Mouse (Mus musculus) ES-Bruce4 (cell line): Measurements from ENCODE around the gene Gm7073. TPM values are rescaled to one million over a fixed set of nuclear protein-coding genes. Genes with fewer than 3 reads are reported as not detected.

Experiments
- H3K27ac ChIP-seq: 2 replicates; pipeline ENCODE4 v1.5.1; 2012; ENCODE audit warnings: low read length, inconsistent platforms; ENCODE audit not compliant: insufficient read depth
- H3K27me3 ChIP-seq: 2 replicates; pipeline ENCODE4 v1.6.1; 2012; ENCODE audit warnings: mild to moderate bottlenecking, low read length, inconsistent platforms; ENCODE audit not compliant: control insufficient read depth, poor library complexity, insufficient read depth, severe bottlenecking
- H3K36me3 ChIP-seq: 2 replicates; pipeline ENCODE4 v1.6.1; 2012; ENCODE audit warnings: inconsistent platforms, mild to moderate bottlenecking, low read length, moderate library complexity; ENCODE audit not compliant: control insufficient read depth, poor library complexity, insufficient read depth, severe bottlenecking
- H3K4me1 ChIP-seq: one replicate; pipeline ENCODE4 v1.8.1; 2011; ENCODE audit warnings: low read length; ENCODE audit not compliant: control insufficient read depth, insufficient read depth
- H3K4me3 ChIP-seq: 2 replicates; pipeline ENCODE4 v1.5.1; 2011; ENCODE audit warnings: low read depth, mild to moderate bottlenecking, low read length
- H3K9ac ChIP-seq: 2 replicates; pipeline ENCODE4 v1.6.1; 2012; ENCODE audit warnings: low read depth, mild to moderate bottlenecking, inconsistent platforms; ENCODE audit not compliant: poor library complexity, severe bottlenecking
- H3K9me3 ChIP-seq: replicated peaks from 2 replicates; pipeline ENCODE4 v1.6.1; 2012; ENCODE audit warnings: mild to moderate bottlenecking, low read length, inconsistent platforms; ENCODE audit not compliant: control insufficient read depth, poor library complexity, insufficient read depth, severe bottlenecking
- CTCF ChIP-seq: IDR thresholded peaks from one replicate; pipeline ENCODE4 v1.8.1; 2011; ENCODE audit warnings: low read depth, low read length
- EP300 ChIP-seq: IDR thresholded peaks from 2 replicates; pipeline ENCODE4 v1.6.1; 2011; ENCODE audit warnings: low read depth, low read length; ENCODE audit not compliant: insufficient read depth
- POLR2A ChIP-seq: IDR thresholded peaks from one replicate; pipeline ENCODE4 v1.8.1; 2011; ENCODE audit warnings: low read length; ENCODE audit not compliant: insufficient read depth
- polyA plus RNA-seq: library from polyadenylated mRNA; stranded (reverse); fragments of >200 nt; gene quantifications from 2 replicates; pipeline ENCODE4 v1.2.4, GENCODE M21; 2011; ENCODE audit warnings: low read depth; ENCODE audit not compliant: missing spikeins, insufficient read depth, insufficient read length

Gene Gm7073
- polyA plus RNA-seq, 1 experiment: not detected

DNA sequence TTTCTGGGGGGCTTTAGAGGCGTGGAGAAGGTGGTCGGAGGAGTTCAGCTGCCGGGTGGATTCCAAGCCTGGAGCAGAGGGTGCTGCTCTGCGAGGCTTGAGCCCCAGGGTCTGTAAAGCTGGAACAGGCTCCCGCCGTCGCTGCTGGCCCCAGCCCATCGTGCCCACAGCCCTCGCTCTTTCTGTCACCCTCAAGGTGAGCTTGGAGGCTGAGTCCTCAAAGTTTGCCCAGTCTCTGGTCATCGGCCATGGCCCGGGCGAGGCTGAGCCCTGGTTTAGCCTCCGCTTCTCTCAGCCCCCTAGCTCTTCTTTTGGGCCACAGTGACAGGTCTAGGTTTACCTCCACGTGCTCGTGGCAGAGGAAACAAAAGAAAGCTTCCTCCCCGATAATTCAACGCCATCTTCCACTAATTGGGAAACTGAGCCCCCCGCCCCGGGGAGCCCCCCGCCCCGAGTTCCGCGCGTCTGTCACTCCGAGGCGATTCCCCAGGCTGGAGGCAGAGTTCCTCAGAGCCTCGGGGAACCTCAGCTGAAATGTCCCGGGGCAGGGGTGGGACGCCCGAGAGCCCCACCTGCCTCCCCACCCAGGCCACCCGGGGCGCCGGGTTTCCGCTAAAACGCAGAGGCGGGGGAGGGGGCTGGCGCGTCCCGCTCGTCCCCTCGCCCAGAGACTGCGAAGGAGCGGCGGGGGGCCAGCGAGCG is 135.8 kb downstream of the Gm7073 start:
- Histone ChIP-seq H3K4me1 (no peaks in the 10 kb centered on the region), H3K27me3 (no peaks in the 10 kb centered on the region), H3K9ac (peak overlapping the region; percentile 95), H3K9me3 (no peaks in the 10 kb centered on the region), H3K27ac (no peak overlapping the region), H3K4me3 (peak overlapping the region; percentile 98), H3K36me3 (no peaks in the 10 kb centered on the region)
- TF ChIP-seq EP300 (no peak), CTCF (no peak), POLR2A (no peak)

DNA sequence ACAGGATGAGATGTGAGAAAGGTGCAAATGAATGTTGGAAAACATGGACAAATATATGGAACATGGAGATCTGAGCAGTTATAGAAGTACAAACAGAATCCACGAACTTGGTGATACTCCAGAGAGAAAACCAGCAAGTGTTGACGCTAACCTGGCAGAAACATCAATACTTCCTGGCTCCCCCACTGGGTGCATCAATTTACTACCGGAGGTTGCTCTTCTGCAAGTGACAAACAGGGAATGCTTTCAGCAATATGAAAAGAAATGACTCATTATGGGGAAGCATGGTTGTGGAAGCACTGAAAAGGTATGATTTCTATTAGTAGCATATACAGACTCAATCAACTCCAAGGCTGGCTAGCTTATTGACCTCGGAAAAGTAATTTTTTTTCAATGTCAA is 144.8 kb downstream of the Gm7073 start:
- TF ChIP-seq POLR2A (no peak), EP300 (no peak)
- Histone ChIP-seq H3K36me3 (no peaks in the 10 kb centered on the region), H3K4me3 (no peak overlapping the region), H3K9ac (no peak overlapping the region), H3K4me1 (no peaks in the 10 kb centered on the region), H3K27me3 (no peaks in the 10 kb centered on the region), H3K9me3 (no peaks in the 10 kb centered on the region), H3K27ac (no peak overlapping the region)

DNA sequence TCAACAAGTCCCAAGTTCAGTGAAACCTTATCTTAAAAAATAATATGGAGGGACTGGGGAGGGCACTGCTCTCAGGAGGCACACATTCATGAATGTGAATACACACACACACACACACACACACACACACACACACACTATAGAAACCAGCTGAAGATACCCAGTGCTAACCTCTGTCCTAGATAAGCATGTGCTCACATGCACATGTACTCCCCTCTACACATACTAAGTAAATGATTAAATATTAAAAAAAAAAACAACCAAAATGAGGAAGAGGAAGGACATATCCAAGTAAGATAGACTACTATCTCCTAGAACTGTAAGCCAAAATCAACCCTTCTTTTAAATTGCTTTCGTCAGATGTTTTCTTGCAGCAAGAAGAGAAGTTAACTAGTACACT is 152.2 kb downstream of the Gm7073 start:
- TF ChIP-seq CTCF (no peak), POLR2A (no peak), EP300 (no peak)
- Histone ChIP-seq H3K27ac (no peak overlapping the region), H3K9ac (no peak overlapping the region), H3K4me3 (no peak overlapping the region), H3K27me3 (no peaks in the 10 kb centered on the region), H3K36me3 (no peaks in the 10 kb centered on the region), H3K9me3 (no peaks in the 10 kb centered on the region), H3K4me1 (no peaks in the 10 kb centered on the region)

Other genes starting within 250 kb of the Gm7073 start
- 14.5 and 17.1 TPM in 2 replicates for gene Atp11c, start 53.4 kb upstream of the Gm7073 start, polyA plus RNA-seq